Mouse (Mus musculus) ES-E14 (cell line): ENCODE measurements around the gene Slc16a2.

Source experiments
- CHD2 ChIP-seq: IDR thresholded peaks from 2 replicates; pipeline ENCODE4 v1.6.1; 2014; ENCODE audit warnings: mild to moderate bottlenecking, low read depth, low read length, inconsistent platforms
- MAFK ChIP-seq: IDR thresholded peaks from 2 replicates; pipeline ENCODE4 v1.6.1; 2014; ENCODE audit warnings: mild to moderate bottlenecking, low read depth, low read length, inconsistent platforms; ENCODE audit not compliant: insufficient read depth
- ZC3H11A ChIP-seq: IDR thresholded peaks from 2 replicates; pipeline ENCODE4 v1.6.1; 2012; ENCODE audit warnings: low read depth, mild to moderate bottlenecking, inconsistent platforms, low read length, borderline replicate concordance

GRCm38 (mm10) chrX:103795506-103795905, 26.3 kb downstream of the Slc16a2 start:
- TF ChIP-seq MAFK (no peak), CHD2 (no peak), ZC3H11A (no peak)
